Mouse (Mus musculus) frontal cortex, adult (tissue): ENCODE measurements around the gene Acot7.

Source experiments
- ATAC-seq: cut with Nextera tagmentation; 2 replicates; pipeline ENCODE4 v1.9.2; 2017; ENCODE audit warnings: mild to moderate bottlenecking, moderate library complexity, mixed read lengths; ENCODE audit not compliant: low TSS enrichment

Acot7 gene

DNA sequence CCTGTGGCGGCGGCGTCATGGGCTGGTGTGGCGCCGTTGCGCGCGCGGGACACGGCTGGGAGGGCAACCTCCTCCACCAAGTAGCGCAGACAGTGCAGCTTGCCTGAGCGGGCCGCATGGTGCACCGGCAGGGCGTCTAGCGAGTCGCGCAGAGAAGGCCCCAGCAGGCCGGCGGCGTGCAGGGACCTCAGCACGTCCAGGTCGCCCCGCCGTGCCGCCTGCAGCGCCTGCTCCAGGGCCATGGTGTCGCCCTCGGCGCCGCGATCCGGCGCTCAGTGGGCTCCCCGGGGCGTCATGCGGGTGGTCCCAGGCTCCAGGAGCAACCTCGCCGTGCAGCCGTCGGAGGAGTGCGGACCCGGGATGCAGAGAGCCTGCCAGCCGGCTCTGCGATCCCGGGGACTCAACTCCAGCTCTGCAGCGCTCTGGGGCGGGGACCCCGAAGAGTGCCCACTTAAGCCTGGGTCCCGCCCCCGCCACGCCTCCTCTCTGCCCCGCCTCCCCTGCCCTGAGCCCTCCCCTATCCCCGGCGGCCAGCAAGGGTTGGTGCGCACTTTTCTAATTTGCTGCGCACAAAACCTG, 25.9 kb upstream of the Acot7 start, which contains the start of gene Espn:
Gene Espn (minus strand): TSS at position 406 of the 579 bp plus-strand sequence.
- ATAC-seq: no peak

- ATAC-seq: peak; percentile 64; the same call in 1 of the 2 replicates
Measured at GRCm38 (mm10) chr4:152153771-152154177, 24.2 kb upstream of the Acot7 start.

DNA sequence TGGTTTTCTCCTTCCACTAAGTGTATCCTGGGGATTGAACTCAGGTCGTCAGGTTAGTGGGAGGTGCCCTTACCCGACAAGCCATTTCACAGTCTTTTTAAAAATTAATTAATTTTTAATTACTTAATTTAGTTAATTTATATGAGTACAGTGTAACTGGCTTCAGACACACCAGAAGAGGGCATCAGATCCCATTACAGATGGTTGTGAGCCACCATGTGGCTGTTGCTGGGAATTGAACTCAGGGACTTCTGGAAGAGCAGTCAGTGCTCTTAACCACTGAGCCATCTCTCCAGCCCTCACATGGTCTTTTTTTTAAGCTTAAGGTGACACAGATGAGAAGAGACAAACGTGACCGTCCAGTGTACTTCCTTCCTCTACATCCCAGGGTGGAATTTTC, 22.9 kb upstream of the Acot7 start:
- ATAC-seq: no peak

DNA sequence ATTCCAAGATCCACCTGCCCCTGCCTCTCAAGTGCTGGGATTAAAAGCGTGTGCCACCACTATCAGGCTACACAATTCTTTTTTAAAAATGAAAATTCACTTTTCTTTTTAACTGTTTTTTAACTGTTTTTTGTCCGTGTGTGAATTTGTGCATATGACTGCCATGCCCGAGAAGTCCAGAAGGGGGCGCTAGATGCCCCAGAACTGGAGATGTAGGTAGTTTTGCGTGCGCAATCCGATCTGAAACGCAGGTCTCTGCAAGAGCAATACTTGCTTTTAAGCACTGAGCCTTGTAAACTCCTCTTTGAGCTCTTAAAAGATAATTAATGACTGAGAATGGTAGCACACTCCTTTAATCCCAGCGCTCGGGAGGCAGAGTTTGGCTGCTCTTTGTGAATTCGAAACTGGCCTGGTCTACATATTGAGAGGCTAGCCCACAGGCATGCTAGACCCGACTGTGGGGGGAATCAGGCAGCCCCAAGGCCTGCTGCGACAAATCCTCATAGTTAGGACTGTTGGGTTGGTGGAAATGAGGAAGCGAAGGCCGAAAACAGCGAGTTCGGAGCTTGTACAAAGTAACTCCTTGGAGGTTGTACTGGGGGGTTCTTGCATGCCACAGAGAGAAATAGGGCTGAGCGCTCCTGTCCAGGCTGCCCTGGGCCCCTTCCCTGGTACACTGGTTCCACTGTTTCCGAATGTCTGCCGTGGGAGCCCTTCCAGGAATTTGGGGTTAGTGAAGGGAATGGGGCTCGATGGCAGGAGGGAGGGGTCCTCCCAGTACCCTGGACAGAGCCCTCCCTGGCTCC, 20.0 kb upstream of the Acot7 start:
- no peak for ATAC-seq

- ATAC-seq: no peak
Measured at GRCm38 (mm10) chr4:152158585-152159284, 19.2 kb upstream of the Acot7 start, which contains the start of gene Hes2. Gene Hes2, plus strand, starts transcription at chr4:152158867.

GRCm38 (mm10) chr4:152159285-152159678, 18.7 kb upstream of the Acot7 start:
- no peak for ATAC-seq

DNA sequence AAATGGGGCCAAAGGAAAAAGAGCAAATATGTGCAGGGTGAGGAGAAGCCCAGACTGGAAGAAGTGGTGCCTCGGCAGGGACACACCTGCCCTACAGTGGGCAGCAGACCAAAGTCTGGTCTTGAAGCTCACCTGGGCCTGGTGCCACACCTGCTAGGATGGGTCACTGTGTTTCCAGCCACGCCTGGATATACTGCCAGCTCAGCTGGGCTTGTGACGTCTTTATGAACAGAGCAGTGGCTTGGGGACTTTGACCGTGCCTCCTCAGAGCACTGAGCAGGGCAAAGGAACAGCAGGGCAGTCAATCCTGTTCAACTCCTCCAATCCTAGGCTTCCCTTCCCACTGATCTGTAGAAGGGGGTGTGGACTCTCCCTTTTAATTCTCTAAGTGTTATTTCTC, 17.2 kb upstream of the Acot7 start:
- no peak for ATAC-seq

- ATAC-seq: no peak
Measured at GRCm38 (mm10) chr4:152161601-152162000, 16.3 kb upstream of the Acot7 start.

- no peak for ATAC-seq
Measured at GRCm38 (mm10) chr4:152162748-152163147, 15.2 kb upstream of the Acot7 start.

DNA sequence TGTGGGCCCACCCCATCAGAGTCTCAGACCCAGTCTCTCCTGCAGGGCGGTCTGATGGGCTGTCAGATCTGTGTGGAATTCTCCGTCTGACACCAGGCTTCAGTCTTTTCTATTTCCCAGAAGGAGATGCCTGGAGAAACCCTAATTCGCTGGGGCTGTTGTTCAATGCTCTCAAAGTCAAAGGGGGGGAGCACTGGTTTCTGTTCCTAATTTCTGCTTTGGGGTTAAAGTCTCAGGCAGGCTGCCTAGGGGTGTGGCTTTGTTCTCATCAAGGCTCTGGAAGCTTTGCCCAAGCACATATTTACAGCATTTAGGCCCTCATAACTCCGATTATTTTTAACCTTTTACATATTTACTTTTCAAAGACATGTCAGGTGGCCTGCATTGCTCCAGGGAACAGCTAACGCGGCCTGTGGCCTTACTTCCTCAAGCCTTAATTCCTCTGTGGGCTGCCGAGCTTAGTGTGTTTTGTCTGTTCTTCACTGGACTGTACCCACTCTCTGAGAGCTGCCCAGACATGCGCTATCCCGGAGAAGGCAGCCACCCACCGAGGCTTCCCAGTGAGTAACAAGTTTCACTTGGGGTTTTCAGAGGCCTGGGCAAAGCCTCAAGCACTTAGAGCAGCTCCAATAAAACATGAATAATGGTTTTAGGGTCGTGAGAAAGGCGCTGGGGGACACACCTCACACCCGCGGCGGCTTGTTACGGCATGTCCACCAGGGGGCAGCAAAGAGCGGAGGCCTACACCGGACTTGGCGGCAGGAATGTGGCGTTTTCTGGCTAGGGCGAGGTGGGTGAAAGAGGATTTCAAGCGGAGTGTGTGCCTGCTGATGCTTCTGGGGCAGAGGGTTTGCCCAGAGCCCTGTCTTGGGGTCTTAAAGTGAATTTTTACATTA, 12.7 kb upstream of the Acot7 start:
- ATAC-seq: peak; percentile 44; the same call in 1 of the 2 replicates

GRCm38 (mm10) chr4:152168052-152168451, 9.9 kb upstream of the Acot7 start:
- ATAC-seq: no peak

DNA sequence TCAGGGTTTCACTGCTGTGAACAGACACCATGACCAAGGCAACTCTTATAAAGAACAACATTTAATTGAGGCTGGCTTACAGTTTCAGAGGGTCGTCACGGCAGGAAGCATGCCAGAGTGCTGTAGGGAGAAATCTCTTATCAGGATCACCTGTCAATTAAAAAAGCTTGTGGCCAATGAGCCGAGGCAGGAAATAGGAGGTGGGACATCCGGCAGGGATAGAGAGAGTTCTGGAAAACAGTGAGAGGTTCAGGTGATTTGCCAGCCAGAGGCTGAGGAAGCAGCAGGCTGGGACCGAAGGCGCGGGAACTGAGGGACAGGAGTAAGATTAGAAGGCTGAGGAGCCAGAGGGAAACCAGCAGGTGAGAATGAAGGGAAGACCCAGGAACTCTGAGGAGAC, 8.8 kb upstream of the Acot7 start:
- no peak for ATAC-seq

GRCm38 (mm10) chr4:152170286-152170685, 7.6 kb upstream of the Acot7 start:
- no peak for ATAC-seq

DNA sequence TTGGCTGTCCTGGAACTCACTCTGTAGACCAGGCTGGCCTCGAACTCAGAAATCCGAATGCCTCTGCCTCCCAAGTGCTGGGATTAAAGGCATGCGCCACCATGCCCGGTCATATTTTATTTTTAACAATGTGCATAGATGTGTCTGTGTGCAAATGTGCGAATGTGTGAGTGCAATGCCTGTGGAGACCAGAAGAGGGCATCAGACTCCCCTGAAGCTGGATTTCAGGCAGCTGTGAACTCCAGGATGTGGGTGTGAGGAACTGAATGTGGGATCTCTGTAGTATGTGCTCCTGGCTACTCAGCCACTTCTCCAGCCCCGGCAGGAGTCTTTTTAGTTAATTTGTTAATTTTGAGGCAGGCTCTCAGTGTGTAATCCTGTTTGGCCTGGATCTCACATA, 6.4 kb upstream of the Acot7 start:
- no peak for ATAC-seq

DNA sequence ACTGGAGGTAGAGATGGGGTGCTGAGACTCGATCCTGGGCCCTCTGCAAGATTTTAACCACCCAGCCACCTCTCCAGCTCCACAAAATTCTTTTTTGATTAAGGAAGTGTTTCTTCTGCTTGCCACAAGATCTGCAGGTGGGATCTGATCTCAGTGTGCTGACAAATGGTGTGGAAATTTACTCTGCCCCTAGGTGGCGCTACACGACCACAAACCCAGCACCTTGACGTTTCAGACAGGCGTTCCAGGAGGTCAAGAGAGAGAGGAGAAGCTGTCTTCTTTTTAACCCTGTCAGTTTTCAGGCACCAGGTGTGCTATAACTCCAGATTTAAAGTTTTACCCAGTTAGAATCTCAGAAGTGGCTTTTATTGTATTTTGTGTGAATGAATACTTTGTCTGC, 4.9 kb upstream of the Acot7 start:
- ATAC-seq: no peak

GRCm38 (mm10) chr4:152173956-152174355, 4.0 kb upstream of the Acot7 start:
- ATAC-seq: no peak

- ATAC-seq: no peak
Measured at GRCm38 (mm10) chr4:152176638-152177037, 1.3 kb upstream of the Acot7 start.

GRCm38 (mm10) chr4:152177174-152177536, 779 bp upstream of the Acot7 start:
- ATAC-seq: no peak

DNA sequence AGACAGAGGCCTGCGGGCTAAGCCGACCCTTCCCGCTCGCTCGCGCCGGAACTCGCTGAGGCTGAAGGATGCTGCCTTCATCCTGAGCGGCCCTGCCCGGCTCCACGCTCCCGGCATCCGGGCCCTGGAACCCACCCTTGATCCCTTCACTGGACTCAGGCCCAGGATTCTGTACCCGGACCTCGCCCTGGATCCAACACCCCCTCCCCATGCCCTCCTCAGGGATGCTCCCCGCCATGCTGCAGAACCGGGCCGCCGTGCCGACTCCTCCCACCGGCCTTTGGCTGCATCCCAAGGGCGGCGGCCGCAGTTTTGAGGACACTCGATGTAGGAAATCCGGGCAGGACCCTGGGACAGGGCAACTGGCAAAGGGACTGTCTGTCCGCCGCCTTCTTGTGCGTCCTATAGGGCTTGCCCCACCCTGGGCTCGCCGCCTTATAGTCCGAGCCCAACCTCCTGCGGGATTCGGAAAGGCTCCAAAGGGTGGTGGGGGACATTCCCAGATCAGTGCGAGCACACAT, 470 bp downstream of the Acot7 start:
- peak; percentile 22; the same call in 1 of the 2 replicates for ATAC-seq

DNA sequence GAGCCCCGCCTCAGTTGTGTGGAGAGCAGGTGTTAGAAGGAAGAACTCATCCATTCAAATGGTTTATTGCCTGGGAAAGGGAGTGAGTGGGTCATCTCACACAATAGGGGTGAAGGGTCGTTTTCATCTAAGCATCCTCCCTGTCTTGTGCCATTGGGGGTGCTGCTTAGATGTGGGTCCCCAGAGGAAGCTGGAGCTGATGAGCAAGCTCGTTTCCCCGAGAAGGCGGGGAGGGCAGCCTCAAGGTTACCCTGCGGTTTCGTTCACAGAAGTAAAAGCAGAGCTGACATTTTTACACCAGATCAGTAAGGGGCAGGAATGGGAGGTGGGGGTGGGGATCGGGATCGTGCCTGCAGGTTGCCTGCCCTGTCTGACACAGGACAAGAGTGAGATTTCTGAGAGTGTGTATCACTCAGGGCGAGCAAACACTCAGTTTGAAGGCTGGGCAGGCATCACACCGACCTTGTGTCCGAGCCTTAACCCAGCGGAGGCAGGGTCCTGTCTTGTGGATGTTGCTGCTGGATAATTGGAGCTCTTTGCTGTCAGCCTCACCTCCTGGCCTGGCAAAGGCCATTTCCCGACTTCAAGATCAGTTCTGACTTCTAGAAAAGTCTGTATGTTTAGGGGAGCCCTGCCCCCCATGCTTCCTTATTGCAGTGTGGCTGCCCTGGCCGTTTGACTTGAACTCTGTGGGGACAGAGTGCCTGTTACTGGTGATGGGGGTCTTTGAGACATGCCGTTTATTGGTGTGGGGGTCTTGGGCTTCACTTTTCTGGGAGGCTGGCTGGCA, 1.2 kb downstream of the Acot7 start:
- no peak for ATAC-seq
